19 mouse cellular contexts compared by ENCODE assay signal in the genomic region with DNA sequence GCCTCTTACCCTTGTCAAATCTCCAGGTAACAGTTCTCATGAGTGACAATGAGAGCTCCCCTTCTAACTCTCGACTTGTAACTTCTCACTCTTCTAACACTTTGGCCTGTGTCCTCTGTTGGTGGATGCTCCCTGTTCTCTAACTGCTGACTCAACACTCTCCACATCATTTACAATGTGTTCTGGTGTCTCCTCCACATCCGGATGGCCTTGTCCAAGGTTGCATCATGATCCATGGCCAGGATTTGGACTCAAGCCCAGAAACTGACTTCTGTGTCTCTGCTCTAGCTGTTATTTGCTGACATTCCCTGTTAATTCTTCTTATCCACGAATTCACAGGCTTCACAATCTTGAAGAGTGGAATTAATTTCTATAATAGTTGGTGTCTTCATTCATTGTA. TPM values are rescaled to one million over a fixed set of nuclear protein-coding genes. Genes with fewer than 3 reads are reported as not detected.
DNase-seq lines count a peak whose midpoint lies in the region; ATAC-seq and TF ChIP-seq lines count a peak whose summit lies in the region.
"Had no signal": no experiment of that assay in that cellular context is flagged by ENCODE, and none has a peak within 500 bp of the region (broad histone marks: within the 10 kb centered on the region; RNA-seq: fewer than 3 reads in every experiment).

No protein-coding gene starts in this region.

- H3K36me3 ChIP-seq in liver, postnatal 0 days (replicated peaks; ENCODE audit: insufficient read depth, low read length), result no peaks in the 10 kb centered on the region
- H3K36me3 ChIP-seq: embryonic facial prominence, embryonic 10.5 days; hindbrain, embryonic 15.5 days; neural tube, embryonic 15.5 days had no signal

- no peak overlapping the region for H3K4me2 ChIP-seq in liver, postnatal 0 days (ENCODE audit: low read depth, low read length)
- H3K4me2 ChIP-seq: hindbrain, embryonic 15.5 days; neural tube, embryonic 15.5 days had no signal

- H3K4me3 ChIP-seq in liver, postnatal 0 days (ENCODE audit: low read depth, low read length), result no peak overlapping the region
- H3K4me3 ChIP-seq: embryonic facial prominence, embryonic 10.5 days; erythroblast, embryonic 14.5 days; hindbrain, embryonic 15.5 days; neural tube, embryonic 15.5 days had no signal

- TF ChIP-seq EP300 in liver, postnatal 0 days (IDR thresholded peaks at IDR 0.05; ENCODE audit: low read depth), result no peak

- intact Hi-C loops in left cerebral cortex, postnatal 25 days (cut with DNase I), result no loop called here

- no peak overlapping the region for H3K9ac ChIP-seq in liver, postnatal 0 days (replicated peaks)
- H3K9ac ChIP-seq: hindbrain, embryonic 15.5 days; liver, embryonic 14.5 days; neural tube, embryonic 15.5 days had no signal

- TF ChIP-seq CTCF in liver, postnatal 0 days (IDR thresholded peaks at IDR 0.05; ENCODE audit: low read depth), result no peak

- H3K27me3 ChIP-seq in liver, postnatal 0 days (ENCODE audit: insufficient read depth, low read length), result no peaks in the 10 kb centered on the region
- H3K27me3 ChIP-seq: hindbrain, embryonic 15.5 days; neural tube, embryonic 15.5 days had no signal

- no peak overlapping the region for H3K27ac ChIP-seq in liver, postnatal 0 days (ENCODE audit: low read depth)
- H3K27ac ChIP-seq: embryonic facial prominence, embryonic 10.5 days; hindbrain, embryonic 15.5 days; liver, embryonic 14.5 days; neural tube, embryonic 15.5 days; stomach, postnatal 0 days had no signal

- H3K9me3 ChIP-seq in liver, postnatal 0 days (ENCODE audit: low read length), result no peaks in the 10 kb centered on the region
- H3K9me3 ChIP-seq: embryonic facial prominence, embryonic 10.5 days; hindbrain, embryonic 15.5 days; neural tube, embryonic 15.5 days had no signal

- H3K4me1 ChIP-seq in liver, postnatal 0 days (ENCODE audit: insufficient read depth), result no peaks in the 10 kb centered on the region
- H3K4me1 ChIP-seq: embryonic facial prominence, embryonic 10.5 days; hindbrain, embryonic 15.5 days; neural tube, embryonic 15.5 days had no signal

- DNase-seq in liver, postnatal 0 days, result peak; percentile 16
- no peak for DNase-seq in liver
- DNase-seq in 3134 (ENCODE audit: extremely low read depth, insufficient read length, low spot score), result peak; percentile 13
- DNase-seq in 3T3-L1 (ENCODE audit: low read depth, low spot score), result peak; percentile 83
- DNase-seq in adrenal gland, adult 2 months, result peak; percentile 87
- DNase-seq in left cerebral cortex, postnatal 25 days (ENCODE audit: low spot score in 2 of 2), result no peak
- DNase-seq in gastrocnemius, adult 8-10 months (ENCODE audit: low spot score in 2 of 2), result no peak
- DNase-seq in right cerebral cortex, postnatal 4 days, result no peak
- DNase-seq: cerebellum, postnatal 36 days; right cerebral cortex, adult 18-20 months; thymus, postnatal 36 days had no signal

- WGBS in liver, postnatal 0 days (ENCODE audit: insufficient replicate concordance), result 40% methylated on average over 3 of the region's 3 CpGs

- ATAC-seq in liver, postnatal 0 days, result 0 out of 2 replicates have a peak, but pooled peaks have one; percentile 10
- ATAC-seq: forebrain, embryonic 16.5 days; intestine, postnatal 0 days had no signal

RNA-seq across cellular contexts. Expression of gene Zfp622, which starts 47.5 kb away (rescaled TPM):
- 9.8 and 13.4 TPM in 2 replicates for polyA plus RNA-seq in liver, postnatal 0 days (2015; fragmentation: Nextera tagmentation; extraction: Ambion mirVana)
- total RNA-seq in adrenal gland, adult 2 months (2021), result 10 to 100 TPM; 30.1 to 40.1 TPM
- polyA plus RNA-seq in adrenal gland, adult 2 months (2012; rRNA removed), result 26.8 TPM in 2 replicates
- 10 to 100 TPM; 42.5 to 42.6 TPM for total RNA-seq in left cerebral cortex, postnatal 25 days (2021)
- total RNA-seq in gastrocnemius, adult 8-10 months (2022), result 10 to 100 TPM; 25.6 to 32.1 (median 27.9) TPM

Comparison
In these comparisons a context has a peak if more than half of its experiments do, and no peak if none do; other contexts are left out.
1. DNase-seq: peak in liver, postnatal 0 days (single experiment), 3134 (single experiment), 3T3-L1 (single experiment) and adrenal gland, adult 2 months (single experiment); none in liver (single experiment), left cerebral cortex, postnatal 25 days (0 of 2), gastrocnemius, adult 8-10 months (0 of 2) and right cerebral cortex, postnatal 4 days (single experiment).